Mouse (Mus musculus) heart, postnatal 0 days (tissue): Measurements from ENCODE around the gene Aurka.

Source experiments
- CTCF ChIP-seq: IDR thresholded peaks from 2 replicates; pipeline ENCODE4 v1.5.1; 2016; ENCODE audit warnings: antibody characterized with exemption, control low read depth, low read depth
- EP300 ChIP-seq: IDR thresholded peaks from 2 replicates; pipeline ENCODE4 v1.6.1; 2016; ENCODE audit warnings: antibody characterized with exemption, low read depth

DNA sequence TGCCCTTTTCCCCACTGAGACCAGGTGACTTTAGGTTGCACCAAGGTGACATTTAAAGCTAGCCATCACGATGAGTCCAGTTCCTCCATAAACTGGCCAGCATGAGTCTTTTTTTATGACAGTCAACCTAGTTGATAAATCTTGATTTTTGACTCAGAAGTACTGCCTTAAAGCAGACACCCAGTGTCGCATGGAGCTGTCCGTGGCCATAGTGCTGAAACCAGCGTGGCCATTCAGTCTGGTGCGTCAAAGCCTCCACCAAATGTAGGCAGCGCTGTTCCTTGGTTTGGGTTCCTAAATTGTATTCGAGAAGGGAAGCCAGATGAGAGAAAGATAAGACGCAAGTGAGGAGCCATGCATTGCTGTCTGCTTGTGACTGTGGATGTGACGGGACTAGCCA lies 49.5 kb downstream of the Aurka start:
- TF ChIP-seq CTCF (no peak), EP300 (no peak)
